Mouse (Mus musculus) liver, adult 2 months (tissue): ENCODE measurements around the gene Coro6. TPM values are rescaled to one million over a fixed set of nuclear protein-coding genes. Genes with fewer than 3 reads are reported as not detected.

Experiments
- DNase-seq: peaks from one replicate; pipeline ENCODE4 v3.0.0-alpha.2; 2011; ENCODE audit warnings: low read depth, low spot score; ENCODE audit errors: extremely low read depth
- H3K27ac ChIP-seq: fragments of 200-500 bp; replicated peaks from 2 replicates; pipeline ENCODE4 v1.5.1; 2012; ENCODE audit warnings: low read depth, mild to moderate bottlenecking, control low read depth, inconsistent platforms, low read length; ENCODE audit not compliant: insufficient read depth
- H3K27me3 ChIP-seq: fragments of 200-500 bp; 2 replicates; pipeline ENCODE4 v1.6.1; 2012; ENCODE audit warnings: mild to moderate bottlenecking, moderate library complexity, low read length, inconsistent platforms; ENCODE audit not compliant: control insufficient read depth, insufficient read depth
- H3K36me3 ChIP-seq: fragments of 200-500 bp; 2 replicates; pipeline ENCODE4 v1.6.1; 2012; ENCODE audit warnings: low read length, inconsistent platforms; ENCODE audit not compliant: control insufficient read depth, insufficient read depth
- H3K4me1 ChIP-seq: fragments of 200-500 bp; 2 replicates; pipeline ENCODE4 v1.6.1; 2011; ENCODE audit warnings: low read length; ENCODE audit not compliant: control insufficient read depth, insufficient read depth
- H3K4me3 ChIP-seq: fragments of 200-500 bp; 2 replicates; pipeline ENCODE4 v1.5.1; 2011; ENCODE audit warnings: low read depth, mild to moderate bottlenecking, control low read depth, low read length, moderate library complexity; ENCODE audit not compliant: insufficient read depth
- H3K79me2 ChIP-seq: fragments of 200-500 bp; 2 replicates; pipeline ENCODE4 v1.6.1; 2012; ENCODE audit warnings: inconsistent platforms, mild to moderate bottlenecking, low read length, moderate library complexity; ENCODE audit not compliant: control insufficient read depth, insufficient read depth
- H3K9ac ChIP-seq: fragments of 200-500 bp; 2 replicates; pipeline ENCODE4 v1.6.1; 2012; ENCODE audit warnings: low read depth, mild to moderate bottlenecking, control low read depth, inconsistent platforms, low read length
- CTCF ChIP-seq: fragments of 200-500 bp; IDR thresholded peaks from 2 replicates; pipeline ENCODE4 v1.5.1; 2011; ENCODE audit warnings: low read depth, low read length, control low read depth
- POLR2A ChIP-seq: fragments of 200-500 bp; IDR thresholded peaks from 2 replicates; pipeline ENCODE4 v1.6.1; 2011; ENCODE audit warnings: low read length, control low read depth; ENCODE audit not compliant: insufficient read depth; ENCODE audit errors: extremely low read depth
- WGBS: fragments of 180-500 bp; shearing (Covaris S2); methylation state at CpG from one replicate; pipeline ENCODE4 v1.1.7; 2018; 5-methylcytosine and 5-hydroxymethylcytosine counted together
- polyA plus RNA-seq: library from polyadenylated mRNA; depleted of rRNA; stranded (reverse); fragments of >200 nt; gene quantifications from 2 replicates; pipeline ENCODE4 v1.2.3, GENCODE M21; 2012; rRNA removed
- total RNA-seq: library from RNA; depleted of rRNA; stranded (reverse); fragments of >200 nt; gene quantifications from 2 replicates; pipeline ENCODE4 v1.2.3, GENCODE M21; 2014; rRNA removed

Coro6 gene
- total and polyA plus RNA-seq, 2 experiments = 0.09 to 0.16 TPM

DNA sequence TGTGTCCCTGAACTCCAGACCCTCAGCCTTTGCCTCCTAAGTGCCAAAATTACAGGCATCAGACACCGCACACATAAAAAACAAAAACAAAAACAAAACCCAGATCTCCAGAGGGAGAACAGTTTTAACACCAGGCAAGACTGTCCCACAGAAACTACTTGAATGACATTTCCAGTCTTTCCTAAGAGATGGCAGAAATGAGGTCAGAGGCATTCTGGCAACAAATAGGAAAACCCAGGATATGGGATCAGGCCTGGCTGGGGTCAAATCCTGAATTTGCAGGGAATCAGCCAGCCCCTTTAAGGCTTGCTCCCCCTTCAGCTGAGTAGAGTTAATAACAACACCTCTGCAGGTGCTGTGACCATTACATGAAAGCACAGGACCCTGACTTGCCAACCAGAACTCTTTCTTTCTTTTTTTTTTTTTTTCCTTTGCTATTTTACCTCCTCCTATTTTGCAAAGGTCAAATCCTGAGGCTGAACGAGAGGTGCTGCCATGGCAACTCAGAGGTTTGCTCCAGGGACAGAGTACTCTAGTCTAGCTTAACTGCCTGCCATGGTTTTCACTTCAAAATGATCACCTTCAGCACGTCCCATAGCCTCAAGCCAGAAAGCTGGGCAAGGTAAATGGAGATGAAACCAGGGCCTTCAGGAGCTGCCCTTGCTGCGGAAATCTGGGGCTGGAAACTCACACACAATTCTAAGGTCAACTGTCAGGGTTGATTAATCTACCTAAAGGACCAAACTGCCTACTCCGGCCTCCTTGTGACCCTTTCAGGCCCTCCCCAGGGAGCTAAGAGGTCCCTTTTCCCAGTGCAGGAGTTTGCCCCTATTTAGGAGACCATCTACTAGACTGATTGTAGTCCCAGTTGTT lies 54.6 kb downstream of the Coro6 start:
- Histone ChIP-seq H3K4me3 (peak overlapping the region; percentile 69), H3K4me1 (peaks cover 24% of the 10 kb centered on the region), H3K79me2 (peaks cover 10% of the 10 kb centered on the region; the same call in 1 of the 2 replicates), H3K27me3 (no peaks in the 10 kb centered on the region), H3K9ac (no peak overlapping the region), H3K27ac (no peak overlapping the region), H3K36me3 (peaks cover 12% of the 10 kb centered on the region)
- DNase-seq = peak; percentile 54
- TF ChIP-seq CTCF (no peak), POLR2A (no peak)
- 38% methylated on average over 5 of the region's 5 CpGs for WGBS

DNA sequence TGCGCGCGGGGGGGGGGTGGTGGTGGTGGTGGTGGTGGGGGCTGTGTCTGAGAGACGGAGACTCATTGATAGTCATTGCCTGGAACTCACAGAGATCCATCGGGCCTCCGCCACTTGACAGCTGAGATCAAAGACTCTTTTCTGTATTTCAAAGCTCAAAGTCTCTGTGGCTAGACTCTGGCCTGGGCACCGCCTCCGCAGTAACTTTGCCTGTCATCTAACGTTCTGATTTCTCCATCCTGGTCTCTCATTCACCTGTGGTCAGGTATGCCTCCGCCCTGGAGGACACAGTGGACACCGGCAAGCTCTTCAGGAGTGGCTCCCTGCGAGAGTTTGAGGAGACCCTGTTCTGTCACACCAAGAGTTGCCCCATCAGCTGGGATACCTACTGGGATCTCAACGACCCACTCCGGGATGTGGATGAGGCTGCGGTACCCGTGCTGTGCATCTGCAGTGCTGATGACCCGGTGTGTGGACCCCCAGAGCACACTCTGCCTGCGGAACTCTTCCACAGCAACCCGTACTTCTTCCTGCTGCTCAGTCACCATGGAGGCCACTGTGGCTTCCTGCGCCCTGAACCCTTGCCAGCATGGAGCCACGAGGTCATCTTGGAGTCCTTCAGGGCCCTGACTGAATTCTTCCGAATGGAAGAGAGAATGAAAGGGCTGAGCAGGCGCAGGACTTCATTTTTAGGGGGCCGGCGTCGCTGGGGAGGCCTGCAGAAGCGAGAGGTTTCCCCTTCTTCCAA lies 56.0 kb downstream of the Coro6 start:
- 61% methylated on average over 27 of the region's 27 CpGs for WGBS
- no peak overlapping the region for H3K9ac ChIP-seq
- TF ChIP-seq POLR2A (no peak), CTCF (no peak)
- peaks cover 18% of the 10 kb centered on the region for H3K4me1 ChIP-seq
- DNase-seq = peak; percentile 54
- H3K27me3 ChIP-seq = no peaks in the 10 kb centered on the region
- peaks cover 12% of the 10 kb centered on the region for H3K36me3 ChIP-seq
- peak overlapping the region; percentile 4; the same call in 1 of the 2 replicates for H3K27ac ChIP-seq
- H3K79me2 ChIP-seq = peaks cover 10% of the 10 kb centered on the region; the same call in 1 of the 2 replicates
- no peak overlapping the region for H3K4me3 ChIP-seq

DNA sequence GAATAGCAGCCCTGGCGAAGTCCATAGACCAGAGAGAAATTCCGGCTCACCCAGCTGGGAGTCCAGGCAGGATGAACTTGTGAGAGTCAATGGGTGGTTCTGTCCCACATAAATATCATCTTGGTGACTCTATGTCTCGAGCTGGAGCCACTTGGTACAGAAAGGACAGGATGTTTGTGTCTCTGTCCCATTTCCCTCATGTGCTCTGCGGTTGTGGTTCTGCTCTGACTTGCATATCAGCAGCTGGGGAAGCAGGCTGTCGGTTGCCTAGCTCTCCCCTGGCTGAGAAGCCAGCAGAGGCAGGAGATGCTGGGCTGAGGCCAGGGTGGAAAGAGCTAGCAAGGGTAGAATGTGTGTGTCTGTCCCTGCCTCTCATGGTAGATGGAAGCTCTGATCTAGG lies 56.8 kb downstream of the Coro6 start, which contains the start of gene Gm10392:
Gene Gm10392, minus strand, starts transcription at position 156 of the 400 bp plus-strand sequence.
- Histone ChIP-seq H3K4me3 (no peak within 1 kb of the TSS), H3K27me3 (no peaks in the 10 kb centered on the region), H3K79me2 (peaks cover 13% of the 10 kb centered on the region; the same call in 1 of the 2 replicates), H3K27ac (peak within 1 kb of the TSS; percentile 4; the same call in 1 of the 2 replicates), H3K4me1 (peaks cover 18% of the 10 kb centered on the region), H3K36me3 (peaks cover 14% of the 10 kb centered on the region), H3K9ac (no peak within 1 kb of the TSS)
- TF ChIP-seq CTCF (no peak), POLR2A (no peak)
- DNase-seq = no peak
- WGBS = 69% methylated on average over 5 of the region's 5 CpGs

Other genes with a start within 250 kb of the Coro6 start
- 19.8 and 20.1 TPM in 2 replicates for gene Ssh2, start 246.1 kb upstream of the Coro6 start, total RNA-seq
- gene Ssh2, start 246.1 kb upstream of the Coro6 start, polyA plus RNA-seq = 3.4 and 3.7 TPM in 2 replicates
- gene Ankrd13b, start 27.3 kb downstream of the Coro6 start, total RNA-seq = 0.37 and 0.67 TPM in 2 replicates
- 4.8 and 8.0 TPM in 2 replicates for gene Ankrd13b, start 27.3 kb downstream of the Coro6 start, polyA plus RNA-seq
- gene Git1, start 31.2 kb downstream of the Coro6 start, total RNA-seq = 2.8 and 4.4 TPM in 2 replicates
- 8.9 and 11.2 TPM in 2 replicates for gene Git1, start 31.2 kb downstream of the Coro6 start, polyA plus RNA-seq
- gene Abhd15, start 52.7 kb downstream of the Coro6 start, total RNA-seq = 43.0 and 44.8 TPM in 2 replicates
- gene Abhd15, start 52.7 kb downstream of the Coro6 start, polyA plus RNA-seq = 32.7 and 55.6 TPM in 2 replicates
- 1.5 and 1.6 TPM in 2 replicates for gene Trp53i13, start 53.6 kb downstream of the Coro6 start, total RNA-seq
- 5.8 and 6.2 TPM in 2 replicates for gene Trp53i13, start 53.6 kb downstream of the Coro6 start, polyA plus RNA-seq
- gene Gm10392, start 56.8 kb downstream of the Coro6 start, total RNA-seq = not detected in 2 replicates
- gene Gm10392, start 56.8 kb downstream of the Coro6 start, polyA plus RNA-seq = not detected in 2 replicates
- gene Taok1, start 145.4 kb downstream of the Coro6 start, total RNA-seq = 23.0 and 24.6 TPM in 2 replicates
- gene Taok1, start 145.4 kb downstream of the Coro6 start, polyA plus RNA-seq = 2.5 and 2.6 TPM in 2 replicates
- 21.7 and 25.0 TPM in 2 replicates for gene Nufip2, start 223.7 kb downstream of the Coro6 start, total RNA-seq
- 5.4 and 8.3 TPM in 2 replicates for gene Nufip2, start 223.7 kb downstream of the Coro6 start, polyA plus RNA-seq